Mouse (Mus musculus) liver, embryonic 14.5 days (tissue): ENCODE data around the gene Pbx1.

Source experiments
- CTCF ChIP-seq: IDR thresholded peaks from 2 replicates; pipeline ENCODE4 v1.5.1; 2016; ENCODE audit warnings: antibody characterized with exemption, low read depth, control low read depth
- EP300 ChIP-seq: IDR thresholded peaks from 2 replicates; pipeline ENCODE4 v1.6.1; 2016; ENCODE audit warnings: antibody characterized with exemption, low read depth

DNA sequence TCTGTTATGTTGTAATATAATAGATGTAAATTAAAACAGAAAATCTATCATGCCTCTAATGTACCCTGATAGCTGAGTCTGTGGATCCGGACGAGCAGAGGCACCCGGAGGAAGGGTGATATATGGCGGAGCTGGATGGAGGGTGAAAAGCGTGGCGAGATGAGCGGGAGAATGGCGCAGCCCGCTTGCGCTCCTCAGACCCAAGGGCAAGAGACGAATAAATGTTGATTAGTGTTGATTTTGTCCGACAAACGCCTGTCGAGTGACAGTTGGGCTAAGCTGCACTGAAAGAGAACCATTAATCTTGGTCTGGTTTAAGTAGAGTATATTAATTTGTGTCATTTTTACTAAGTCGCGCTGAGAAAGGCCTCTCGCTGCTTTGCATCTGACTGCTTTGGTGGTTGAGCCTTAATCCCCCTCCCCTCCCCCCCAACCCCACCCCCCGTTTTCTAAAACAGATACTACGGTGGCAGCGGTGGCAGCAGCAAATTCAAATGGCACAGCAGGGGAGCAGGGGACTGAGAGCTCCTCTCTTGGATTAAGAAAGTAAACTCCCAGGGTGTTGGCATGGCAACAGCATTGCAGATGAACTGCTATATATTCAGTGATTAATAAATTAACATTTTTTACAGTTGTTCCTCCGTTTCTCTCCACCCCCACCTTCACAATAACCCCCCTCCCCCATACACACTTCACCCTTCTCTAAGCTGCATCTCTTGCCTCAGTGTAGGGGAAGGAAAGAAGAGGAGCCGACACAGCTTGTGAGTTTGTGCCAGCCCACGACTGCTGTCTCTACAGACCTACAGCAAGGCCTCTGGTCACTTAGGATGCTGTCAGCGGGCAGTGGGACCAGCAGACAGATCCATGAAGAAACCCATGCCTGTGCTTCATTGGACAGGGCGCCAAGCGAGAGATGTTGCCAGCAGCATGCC is 74.1 kb downstream of the Pbx1 start:
- TF ChIP-seq CTCF: no peak
- no peak for TF ChIP-seq EP300
